9 mouse cellular contexts compared by ENCODE assay signal in the genomic region with DNA sequence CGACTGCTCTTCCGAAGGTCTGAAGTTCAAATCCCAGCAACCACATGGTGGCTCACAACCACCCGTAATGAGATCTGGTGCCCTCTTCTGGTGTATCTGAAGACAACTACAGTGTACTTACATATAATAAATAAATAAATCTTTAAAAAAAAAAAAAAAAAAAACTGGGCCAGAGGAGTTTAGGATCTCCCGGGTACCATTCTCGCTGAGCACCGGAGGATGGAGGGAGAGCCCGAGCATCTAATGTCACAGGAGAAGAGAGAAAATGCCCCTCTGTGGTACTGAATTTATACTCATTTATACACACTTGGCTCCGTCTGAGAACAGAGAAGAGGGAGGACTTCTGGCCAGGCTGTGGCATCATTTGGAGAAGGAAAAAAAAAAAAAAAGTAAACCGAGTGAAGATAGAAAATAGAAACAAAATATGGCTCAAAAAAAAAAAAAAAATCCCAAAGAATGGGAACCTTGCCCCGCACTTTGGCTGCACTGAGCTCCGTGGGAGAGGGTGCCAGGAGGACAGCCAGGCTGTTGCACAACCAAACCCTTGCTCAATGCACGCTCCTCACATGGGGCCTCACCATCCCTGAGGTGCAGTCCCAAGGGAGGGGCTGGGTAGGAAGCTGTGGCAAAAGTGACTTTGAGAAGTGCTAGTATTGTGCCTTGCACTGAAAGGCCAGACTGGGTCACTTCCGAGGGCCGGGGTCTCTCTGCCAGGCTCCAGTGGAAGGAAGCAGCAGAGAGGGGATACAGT. TPM values are rescaled to one million over a fixed set of nuclear protein-coding genes. Genes with fewer than 3 reads are reported as not detected.
A peak's percentile ranks its signal among the peaks of the same experiment; 100 is the strongest.
DNase-seq lines count a peak whose midpoint lies in the region; ATAC-seq lines count a peak whose summit lies in the region.
"Had no signal": no experiment of that assay in that cellular context is flagged by ENCODE, and none has a peak within 500 bp of the region (broad histone marks: within the 10 kb centered on the region; RNA-seq: fewer than 3 reads in every experiment).

No protein-coding gene starts in this region.

- peaks cover 21% of the 10 kb centered on the region for H3K4me1 ChIP-seq in hindbrain, embryonic 13.5 days (replicated peaks)
- H3K4me1 ChIP-seq in hindbrain, embryonic 10.5 days (replicated peaks), result peaks cover 21% of the 10 kb centered on the region
- H3K4me1 ChIP-seq in liver, embryonic 16.5 days (ENCODE audit: control insufficient read depth, low read depth, low read length), result peaks cover 5% of the 10 kb centered on the region

- DNase-seq in hindbrain, embryonic 10.5 days (ENCODE audit: low spot score), result no peak
- peak; percentile 13 for DNase-seq in R1 (ENCODE audit: low read depth, low spot score)
- peak; percentile 62 to 67 for DNase-seq in cerebellum, postnatal 10 days
- no peak for DNase-seq in retina, embryonic 14.5 days (ENCODE audit: low spot score)
- DNase-seq in thymus, postnatal 14 days, result no peak
- no peak for DNase-seq in spleen, postnatal 14 days (ENCODE audit: low spot score in 2 of 2)

- WGBS in hindbrain, embryonic 13.5 days, result 76% methylated on average over 14 of the region's 14 CpGs
- whole genome bisulfite sequencing in hindbrain, embryonic 10.5 days, result 78% methylated on average over 14 of the region's 14 CpGs
- 51% methylated on average over 12 of the region's 14 CpGs for WGBS in liver, embryonic 16.5 days (ENCODE audit: insufficient replicate concordance)

- H3K4me2 ChIP-seq in hindbrain, embryonic 13.5 days, result no peak overlapping the region
- peak overlapping the region; percentile 20; the same call in 1 of the 2 replicates for H3K4me2 ChIP-seq in liver, embryonic 16.5 days (ENCODE audit: low read depth, low read length)

- no peak overlapping the region for H3K9ac ChIP-seq in hindbrain, embryonic 13.5 days
- H3K9ac ChIP-seq in liver, embryonic 16.5 days (ENCODE audit: low read depth, low read length), result no peak overlapping the region

- H3K36me3 ChIP-seq in hindbrain, embryonic 13.5 days, result no peaks in the 10 kb centered on the region
- no peaks in the 10 kb centered on the region for H3K36me3 ChIP-seq in hindbrain, embryonic 10.5 days
- no peaks in the 10 kb centered on the region for H3K36me3 ChIP-seq in liver, embryonic 16.5 days (ENCODE audit: control insufficient read depth, insufficient read depth)

- no peaks in the 10 kb centered on the region for H3K9me3 ChIP-seq in hindbrain, embryonic 13.5 days
- H3K9me3 ChIP-seq in hindbrain, embryonic 10.5 days, result no peaks in the 10 kb centered on the region
- H3K9me3 ChIP-seq in liver, embryonic 16.5 days (replicated peaks; ENCODE audit: control insufficient read depth, low read length), result no peaks in the 10 kb centered on the region

- peaks cover 3% of the 10 kb centered on the region; the same call in 1 of the 2 replicates for H3K27me3 ChIP-seq in hindbrain, embryonic 13.5 days
- peaks cover 12% of the 10 kb centered on the region; the same call in 1 of the 2 replicates for H3K27me3 ChIP-seq in hindbrain, embryonic 10.5 days (ENCODE audit: insufficient read depth, poor library complexity, severe bottlenecking)
- no peaks in the 10 kb centered on the region for H3K27me3 ChIP-seq in liver, embryonic 16.5 days (ENCODE audit: control insufficient read depth, insufficient read depth, low read depth, low read length)

- H3K4me3 ChIP-seq in hindbrain, embryonic 13.5 days, result no peak overlapping the region
- no peak overlapping the region for H3K4me3 ChIP-seq in hindbrain, embryonic 10.5 days
- H3K4me3 ChIP-seq in liver, embryonic 16.5 days (ENCODE audit: low read depth, low read length), result no peak overlapping the region

- ATAC-seq in hindbrain, embryonic 13.5 days (ENCODE audit: low FRiP score), result 0 out of 2 replicates have a peak, but pooled peaks have one; percentile 55
- ATAC-seq in liver, embryonic 16.5 days (ENCODE audit: low read depth), result peak; percentile 86

- H3K27ac ChIP-seq in hindbrain, embryonic 13.5 days, result no peak overlapping the region
- H3K27ac ChIP-seq in hindbrain, embryonic 10.5 days, result no peak overlapping the region
- H3K27ac ChIP-seq in liver, embryonic 16.5 days (ENCODE audit: low read length), result no peak overlapping the region
- H3K27ac ChIP-seq: kidney, postnatal 0 days had no signal

RNA-seq across cellular contexts. Expression of a gene that starts 15.2 kb away (rescaled TPM):
- polyA plus RNA-seq in hindbrain, embryonic 13.5 days (2015; fragmentation: Nextera tagmentation; extraction: Ambion mirVana), result 37.1 and 38.8 TPM in 2 replicates
- 54.4 and 55.9 TPM in 2 replicates for polyA plus RNA-seq in hindbrain, embryonic 10.5 days (2016; fragmentation: Nextera tagmentation; extraction: Ambion mirVana)
- 7.1 and 7.2 TPM in 2 replicates for polyA plus RNA-seq in liver, embryonic 16.5 days (2015; fragmentation: Nextera tagmentation; extraction: Ambion mirVana)

Comparison
In these comparisons a context has a peak if more than half of its experiments do, and no peak if none do; other contexts are left out.
1. DNase-seq: peak in R1 (single experiment) and cerebellum, postnatal 10 days (2 of 2); none in hindbrain, embryonic 10.5 days (single experiment), retina, embryonic 14.5 days (single experiment), thymus, postnatal 14 days (single experiment) and spleen, postnatal 14 days (0 of 2).